Mouse (Mus musculus) limb, embryonic 10.5 days (tissue): Measurements from ENCODE around the gene Trim69. TPM values are rescaled to one million over a fixed set of nuclear protein-coding genes. Genes with fewer than 3 reads are reported as not detected.
"Not testable (repeated sequence)": the region's sequence is repeated elsewhere in the genome, so short reads cannot be mapped to it uniquely, and the experiment has no call there.

Experiments used
- DNase-seq: peaks from one replicate; pipeline ENCODE4 v3.0.0-alpha.2; 2017; ENCODE audit warnings: low spot score
- H3K27ac ChIP-seq: fragments of 300-500 bp; sonication (generic); 2 replicates; pipeline ENCODE4 v1.5.1; 2016; ENCODE audit warnings: mild to moderate bottlenecking
- H3K27me3 ChIP-seq: fragments of 300-500 bp; sonication (generic); 2 replicates; pipeline ENCODE4 v1.6.1; 2016; ENCODE audit warnings: low read depth, mild to moderate bottlenecking; ENCODE audit not compliant: poor library complexity, severe bottlenecking
- H3K36me3 ChIP-seq: fragments of 300-500 bp; sonication (generic); 2 replicates; pipeline ENCODE4 v1.6.1; 2016; ENCODE audit warnings: mild to moderate bottlenecking, moderate library complexity
- H3K4me1 ChIP-seq: fragments of 300-500 bp; sonication (generic); 2 replicates; pipeline ENCODE4 v1.6.1; 2016
- H3K4me3 ChIP-seq: fragments of 300-500 bp; sonication (generic); 2 replicates; pipeline ENCODE4 v1.5.1; 2016; ENCODE audit warnings: mild to moderate bottlenecking, moderate library complexity
- H3K9me3 ChIP-seq: fragments of 300-500 bp; sonication (generic); replicated peaks from 2 replicates; pipeline ENCODE4 v1.6.1; 2016; ENCODE audit warnings: mild to moderate bottlenecking
- WGBS: fragments of 180-500 bp; shearing (Covaris S2); methylation state at CpG from one replicate; pipeline ENCODE4 v1.1.7; 2016; 5-methylcytosine and 5-hydroxymethylcytosine counted together
- polyA plus RNA-seq: library from polyadenylated mRNA; unstranded; fragments of >200 nt; fragmentation: Nextera tagmentation; extraction: Ambion mirVana; gene quantifications from 2 replicates; pipeline ENCODE4 v1.2.1, GENCODE M21; 2016

The Trim69 gene
- polyA plus RNA-seq, 1 experiment from 2014 or later, result 0.08 TPM

DNA sequence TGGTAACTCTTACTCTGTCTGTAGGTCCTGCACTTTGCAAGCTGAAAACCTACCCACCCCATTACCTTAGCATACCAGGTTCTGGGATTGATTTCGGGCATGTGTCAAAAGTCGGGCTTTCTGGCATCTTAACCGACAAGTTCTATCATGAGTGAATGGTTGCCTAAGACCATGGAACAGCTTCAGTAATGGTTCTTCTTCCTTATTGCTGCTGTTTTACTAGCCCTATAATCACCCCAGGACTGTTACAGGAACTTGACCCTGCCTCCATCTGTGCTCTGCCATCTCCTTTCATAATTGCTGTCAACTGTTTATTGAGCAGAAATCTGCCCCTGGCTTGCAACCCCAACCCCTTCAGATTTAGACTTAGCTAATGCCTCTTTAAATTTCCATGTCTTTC is 26.3 kb downstream of the Trim69 start:
- 89% methylated on average over 3 of the region's 3 CpGs for WGBS
- Histone ChIP-seq H3K9me3 (no peaks in the 10 kb centered on the region), H3K36me3 (no peaks in the 10 kb centered on the region), H3K27ac (no peak overlapping the region), H3K4me1 (no peaks in the 10 kb centered on the region), H3K4me3 (no peak overlapping the region), H3K27me3 (no peaks in the 10 kb centered on the region)
- no peak for DNase-seq

DNA sequence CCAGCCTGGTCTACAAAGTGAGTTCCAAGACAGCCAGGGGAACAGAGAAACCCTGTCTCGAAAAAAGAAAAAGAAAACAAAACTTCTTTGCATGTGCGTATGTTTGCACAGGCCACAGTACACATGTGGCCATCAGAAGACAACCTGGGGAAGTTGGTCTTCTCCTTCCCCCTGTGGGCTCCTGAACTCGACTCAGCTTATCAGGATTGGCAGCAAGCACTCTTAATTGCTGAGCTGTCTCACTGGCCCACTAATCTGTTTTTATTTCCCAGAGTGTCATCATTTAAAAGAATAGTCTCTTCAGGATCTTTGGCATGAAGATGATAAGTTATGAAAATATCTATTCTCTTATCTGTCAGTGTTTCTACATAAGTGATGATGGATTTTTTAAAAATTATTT is 31.3 kb downstream of the Trim69 start:
- DNase-seq, result no peak
- 84% methylated on average over 3 of the region's 3 CpGs for WGBS
- no peaks in the 10 kb centered on the region for H3K4me1 ChIP-seq

DNA sequence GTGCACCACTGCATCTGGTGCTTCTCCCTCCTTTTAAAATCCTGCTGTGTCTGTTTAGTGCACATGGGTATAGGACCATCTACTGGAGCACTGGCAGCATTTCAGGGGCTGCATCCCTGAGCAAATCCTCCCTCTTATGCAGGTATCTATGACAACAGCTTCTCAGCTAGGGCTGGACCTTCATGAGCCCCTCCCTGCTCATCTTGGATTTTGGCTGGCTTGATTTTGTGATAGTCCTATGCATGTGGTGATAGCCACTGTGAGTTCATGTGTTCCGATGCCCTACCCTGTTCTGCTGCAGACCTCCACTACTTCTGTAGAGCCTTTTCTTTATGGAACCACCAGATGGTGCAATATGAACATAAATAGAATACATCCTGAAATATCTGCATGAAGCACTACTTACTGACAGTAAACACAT is 34.0 kb downstream of the Trim69 start:
- WGBS, result 81% methylated on average over 1 of the region's 1 CpGs
- Histone ChIP-seq H3K4me3 (no peak overlapping the region), H3K27ac (no peak overlapping the region), H3K4me1 (no peaks in the 10 kb centered on the region), H3K27me3 (no peaks in the 10 kb centered on the region), H3K9me3 (no peaks in the 10 kb centered on the region), H3K36me3 (no peaks in the 10 kb centered on the region)
- DNase-seq, result no peak

More for the DNA sequence above, 31.3 kb downstream of the Trim69 start:
- Histone ChIP-seq H3K27ac (no peak overlapping the region), H3K9me3 (no peaks in the 10 kb centered on the region), H3K27me3 (no peaks in the 10 kb centered on the region), H3K4me3 (no peak overlapping the region), H3K36me3 (no peaks in the 10 kb centered on the region)

DNA sequence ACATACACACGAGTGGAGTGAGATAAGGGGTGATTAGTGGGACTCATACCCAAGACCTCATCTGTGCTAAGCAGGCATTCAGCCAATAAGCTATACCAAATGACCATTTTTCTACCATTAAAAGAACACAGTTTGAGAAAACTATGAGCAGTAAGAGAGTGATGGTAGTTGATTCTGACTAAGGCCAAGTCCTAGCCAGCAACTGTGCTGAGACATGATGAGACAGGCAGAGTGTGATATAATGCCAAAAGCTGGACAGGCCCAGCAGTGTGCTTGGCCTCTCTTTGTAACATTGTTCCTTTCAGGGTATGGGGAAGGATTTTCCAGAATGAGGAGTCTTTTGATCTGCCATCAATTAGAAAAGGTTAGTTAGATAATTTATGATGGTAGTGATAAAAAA is 41.0 kb downstream of the Trim69 start:
- 94% methylated on average over 1 of the region's 1 CpGs for WGBS
- Histone ChIP-seq H3K27me3 (no peaks in the 10 kb centered on the region), H3K27ac (no peak overlapping the region), H3K9me3 (no peaks in the 10 kb centered on the region), H3K4me3 (no peak overlapping the region), H3K36me3 (no peaks in the 10 kb centered on the region), H3K4me1 (no peaks in the 10 kb centered on the region)
- no peak for DNase-seq

DNA sequence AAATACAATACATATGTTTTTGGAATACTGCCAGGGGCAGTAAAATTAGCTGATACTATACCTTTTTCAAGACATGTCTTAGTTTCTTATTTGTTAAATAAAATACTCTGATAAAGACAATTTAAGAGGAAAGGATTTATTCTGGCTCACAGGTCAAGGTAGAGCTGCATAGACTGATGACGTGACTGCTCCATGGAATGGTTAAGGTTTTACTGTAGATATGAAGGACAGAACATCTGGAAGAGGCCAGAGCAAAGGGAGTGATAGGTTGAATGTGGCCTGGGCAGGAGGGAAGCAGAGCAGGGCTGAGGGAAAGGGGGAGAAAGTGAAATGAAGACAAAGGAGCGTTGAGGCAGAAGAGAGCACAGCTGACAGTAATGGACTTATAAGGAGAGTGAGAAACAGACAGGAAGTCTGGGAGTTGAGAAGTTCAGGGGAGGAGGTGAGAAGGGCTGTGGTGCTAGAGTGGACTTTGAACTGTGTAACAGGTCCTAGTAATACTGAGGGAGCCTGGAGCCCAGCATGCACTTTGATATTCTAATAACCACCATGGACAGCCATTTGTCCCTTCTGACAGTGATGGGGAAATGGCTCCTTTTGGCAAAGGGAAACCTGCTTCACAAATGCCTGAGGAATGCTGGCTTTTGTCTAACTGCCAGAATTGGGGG is 46.1 kb downstream of the Trim69 start:
- no peaks in the 10 kb centered on the region for H3K9me3 ChIP-seq
- no peak overlapping the region for H3K27ac ChIP-seq
- WGBS, result 50% methylated on average over 2 of the region's 2 CpGs
- no peaks in the 10 kb centered on the region for H3K27me3 ChIP-seq
- no peaks in the 10 kb centered on the region for H3K36me3 ChIP-seq
- H3K4me1 ChIP-seq, result no peaks in the 10 kb centered on the region
- no peak for DNase-seq
- no peak overlapping the region for H3K4me3 ChIP-seq

DNA sequence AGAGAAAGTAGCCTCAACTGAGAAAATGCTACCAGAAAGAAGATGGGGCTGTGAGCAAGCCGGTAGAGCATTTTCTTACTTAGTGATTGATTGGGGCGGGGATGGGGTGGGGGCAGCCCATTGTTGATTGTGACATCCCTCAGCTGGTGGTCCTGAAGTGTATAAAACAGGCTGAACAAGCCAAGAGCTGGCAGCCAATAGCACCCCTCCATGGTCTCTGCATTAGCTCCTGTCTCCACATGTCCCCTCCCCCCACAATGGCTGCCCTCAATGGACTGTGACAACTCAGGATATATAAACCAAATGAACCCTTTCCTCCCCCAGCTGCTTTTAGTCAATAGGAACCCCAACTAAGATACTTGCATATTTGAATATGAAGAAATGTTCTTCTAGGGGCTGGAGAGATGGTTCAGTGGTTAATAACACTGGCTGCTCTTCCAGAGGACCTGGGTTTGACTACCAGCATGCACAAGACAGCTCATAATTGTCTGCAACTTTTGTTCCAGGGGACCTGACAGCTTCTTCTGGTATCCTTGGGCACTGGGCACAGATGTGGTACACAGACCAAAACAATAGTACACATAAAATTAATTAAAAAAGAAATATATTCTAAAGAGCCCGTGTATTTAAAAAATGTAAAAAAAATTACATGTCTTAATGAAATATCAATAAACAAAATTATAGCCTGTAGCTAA is 50.2 kb downstream of the Trim69 start:
- no peaks in the 10 kb centered on the region for H3K36me3 ChIP-seq
- H3K4me3 ChIP-seq, result no peak overlapping the region
- no peak overlapping the region for H3K27ac ChIP-seq
- DNase-seq, result no peak
- H3K27me3 ChIP-seq, result no peaks in the 10 kb centered on the region
- no peaks in the 10 kb centered on the region for H3K4me1 ChIP-seq
- no peaks in the 10 kb centered on the region for H3K9me3 ChIP-seq
- 69% methylated on average over 3 of the region's 3 CpGs for WGBS

DNA sequence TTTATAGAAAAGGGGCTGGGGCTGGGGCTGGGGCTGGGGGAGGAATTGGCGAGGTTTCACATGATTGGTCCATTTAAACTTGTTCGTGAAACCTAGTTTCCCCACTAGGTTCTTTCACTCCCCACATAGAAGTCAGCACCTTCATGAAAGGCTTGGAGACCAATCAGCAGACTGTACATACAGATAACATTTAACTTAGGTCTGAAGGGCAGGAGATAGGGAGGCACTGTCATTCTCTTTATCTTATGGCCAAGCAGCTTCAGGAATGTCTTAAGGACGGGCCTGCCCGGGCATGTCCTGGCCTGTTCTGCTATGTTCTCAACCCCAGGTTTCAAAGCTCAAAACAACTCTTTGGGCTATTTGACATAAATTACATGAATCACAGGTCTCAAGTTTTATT is 56.6 kb downstream of the Trim69 start:
- WGBS, result 92% methylated on average over 4 of the region's 4 CpGs
- H3K4me3 ChIP-seq, H3K27ac ChIP-seq, H3K27me3 ChIP-seq, DNase-seq, H3K36me3 ChIP-seq, H3K4me1 ChIP-seq, H3K9me3 ChIP-seq: not testable (repeated sequence)

DNA sequence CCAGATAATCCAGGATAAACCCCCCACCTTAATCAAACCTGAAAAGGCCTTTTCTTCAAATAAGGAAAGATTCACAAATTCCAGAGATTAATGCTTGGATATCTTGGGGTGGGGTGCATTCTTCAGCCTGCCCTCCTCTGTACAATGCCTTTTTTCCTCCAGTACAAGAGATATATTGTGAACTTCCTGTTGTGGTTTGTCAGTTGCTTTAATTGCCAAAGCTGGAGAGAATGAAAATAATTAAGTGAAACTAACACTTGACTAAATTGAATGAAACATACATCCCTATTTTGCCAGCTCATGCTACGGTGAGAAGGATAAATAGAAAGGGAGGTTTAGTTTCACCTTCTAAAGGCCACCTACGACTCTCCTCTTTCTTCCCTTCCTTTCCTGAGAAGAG is 57.7 kb downstream of the Trim69 start:
- Histone ChIP-seq H3K27me3 (no peaks in the 10 kb centered on the region), H3K36me3 (no peaks in the 10 kb centered on the region), H3K9me3 (no peaks in the 10 kb centered on the region), H3K4me3 (no peak overlapping the region), H3K27ac (no peak overlapping the region), H3K4me1 (no peaks in the 10 kb centered on the region)
- 85% methylated on average over 2 of the region's 2 CpGs for WGBS
- no peak for DNase-seq

DNA sequence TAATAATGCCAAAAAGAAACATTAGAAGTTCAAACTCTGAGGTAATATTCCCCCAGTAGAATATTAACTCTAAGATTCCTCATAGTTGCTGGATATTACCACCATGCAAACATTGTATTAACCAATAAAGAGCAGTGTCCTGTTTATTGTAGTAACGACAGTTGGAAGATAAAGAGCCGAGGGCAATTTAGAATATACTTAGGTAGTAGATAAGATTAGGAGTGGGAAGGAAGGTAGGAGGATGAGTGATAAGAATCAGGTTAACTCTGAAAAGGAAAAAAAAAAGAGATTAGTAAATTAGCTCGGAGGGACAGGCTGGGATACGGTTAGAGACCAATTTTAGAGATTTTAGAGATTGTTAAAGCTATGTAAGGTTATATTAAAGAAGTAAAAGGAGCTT is 60.9 kb downstream of the Trim69 start:
- no peaks in the 10 kb centered on the region for H3K27me3 ChIP-seq
- no peaks in the 10 kb centered on the region for H3K9me3 ChIP-seq
- no peaks in the 10 kb centered on the region for H3K4me1 ChIP-seq
- no peaks in the 10 kb centered on the region for H3K36me3 ChIP-seq
- no peak for DNase-seq
- no peak overlapping the region for H3K27ac ChIP-seq
- WGBS, result 68% methylated on average over 4 of the region's 4 CpGs
- H3K4me3 ChIP-seq, result no peak overlapping the region

DNA sequence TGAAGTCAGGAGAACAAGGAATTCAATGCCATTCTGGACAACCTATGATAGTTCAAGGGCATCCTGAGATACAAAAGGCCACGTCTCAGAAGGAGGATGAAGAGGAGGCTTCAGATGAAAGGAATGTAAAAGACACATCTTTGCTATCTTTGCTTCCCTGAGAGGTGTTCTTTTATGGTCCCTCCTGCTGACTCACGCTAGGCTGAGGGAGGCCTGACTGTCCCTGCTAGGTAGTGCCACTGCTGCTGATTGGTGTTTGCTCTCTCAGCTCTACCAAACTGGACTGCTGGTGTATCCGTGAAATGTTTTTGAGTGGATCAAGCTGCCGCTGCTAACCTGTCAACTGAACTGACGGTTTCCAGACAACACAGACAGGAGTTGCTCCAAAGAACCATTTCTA is 61.3 kb downstream of the Trim69 start:
- DNase-seq, result no peak
- no peaks in the 10 kb centered on the region for H3K4me1 ChIP-seq
- H3K4me3 ChIP-seq, result no peak overlapping the region
- no peaks in the 10 kb centered on the region for H3K27me3 ChIP-seq
- H3K27ac ChIP-seq, result no peak overlapping the region
- WGBS, result 19% methylated on average over 5 of the region's 5 CpGs
- no peaks in the 10 kb centered on the region for H3K9me3 ChIP-seq
- H3K36me3 ChIP-seq, result no peaks in the 10 kb centered on the region

DNA sequence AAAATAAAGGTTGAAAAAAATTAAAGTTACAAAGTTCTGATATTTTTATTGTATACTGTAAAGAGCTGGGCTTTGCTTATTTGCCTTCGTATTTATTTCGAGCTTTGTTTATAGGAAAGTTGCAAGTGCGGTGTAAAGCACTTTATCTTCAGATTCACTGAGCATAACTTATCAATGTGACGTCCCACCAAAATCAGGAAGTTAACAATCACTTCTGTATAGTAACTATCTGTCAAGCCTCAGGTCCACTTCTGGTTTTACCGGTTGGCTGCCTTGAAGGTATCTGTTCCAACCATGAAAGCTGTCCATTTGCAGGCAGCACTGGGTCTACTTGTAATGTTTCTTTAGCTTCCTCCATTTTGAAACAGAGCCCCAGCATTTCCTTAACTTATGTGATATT is 61.8 kb downstream of the Trim69 start:
- no peaks in the 10 kb centered on the region for H3K27me3 ChIP-seq
- DNase-seq, result no peak
- H3K4me3 ChIP-seq, result no peak overlapping the region
- no peaks in the 10 kb centered on the region for H3K36me3 ChIP-seq
- no peak overlapping the region for H3K27ac ChIP-seq
- no peaks in the 10 kb centered on the region for H3K4me1 ChIP-seq
- no peaks in the 10 kb centered on the region for H3K9me3 ChIP-seq
- WGBS, result 86% methylated on average over 5 of the region's 5 CpGs

DNA sequence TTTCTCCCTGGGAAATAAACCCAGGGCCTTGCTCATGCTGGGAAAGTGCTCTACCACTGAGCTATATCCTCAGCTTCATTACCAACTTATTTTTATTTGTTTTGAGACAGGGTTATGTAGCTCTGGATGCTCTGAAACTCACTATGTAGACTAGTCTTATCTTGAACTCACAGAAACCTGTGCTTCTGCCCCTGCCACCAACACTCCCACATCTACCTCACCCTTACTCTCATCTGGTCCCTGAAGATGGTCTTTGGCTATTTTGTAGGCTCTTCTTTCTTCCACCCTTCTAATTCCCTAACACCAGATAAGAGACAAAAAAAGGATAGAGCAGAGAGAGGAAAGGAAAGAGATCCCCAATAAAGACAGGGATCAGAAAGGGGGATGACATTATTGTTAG is 63.2 kb downstream of the Trim69 start:
- no peaks in the 10 kb centered on the region for H3K36me3 ChIP-seq
- H3K4me3 ChIP-seq, result no peak overlapping the region
- H3K27me3 ChIP-seq, result no peaks in the 10 kb centered on the region
- no peak overlapping the region for H3K27ac ChIP-seq
- H3K9me3 ChIP-seq, result no peaks in the 10 kb centered on the region
- H3K4me1 ChIP-seq, result no peaks in the 10 kb centered on the region
- DNase-seq, result no peak
